Mouse (Mus musculus): ENCODE data around the gene Ermp1. TPM values are rescaled to one million over a fixed set of nuclear protein-coding genes. Genes with fewer than 3 reads are reported as not detected.
A peak's percentile ranks its signal among the peaks of the same experiment; 100 is the strongest.

Ermp1 gene
- polyA plus RNA-seq, 1 experiment = 7.4 TPM

- no peaks in the 10 kb centered on the region for H3K27me3 ChIP-seq (ENCODE audit: control insufficient read depth, insufficient read depth, insufficient read length)
- H3K4me3 ChIP-seq = no peak overlapping the region
- TF ChIP-seq MYOG (IDR thresholded peaks at IDR 0.05; ENCODE audit: control insufficient read depth in 1 of 3, insufficient read depth in 1 of 3, insufficient read length in 2 of 3, low read depth in 2 of 3) = no peak
- TF ChIP-seq SRF (IDR thresholded peaks at IDR 0.05; ENCODE audit: control insufficient read depth, insufficient read length, low read depth) = no peak
- no peak for TF ChIP-seq USF1 (IDR thresholded peaks at IDR 0.05; ENCODE audit: low read depth)
- no peak for TF ChIP-seq E2F4 (IDR thresholded peaks at IDR 0.05; ENCODE audit: insufficient read depth)
- TF ChIP-seq MYOD1 (IDR thresholded peaks at IDR 0.05; ENCODE audit: control insufficient read depth in 1 of 3, insufficient read length in 2 of 3, low read depth in 2 of 3) = no peak
- TF ChIP-seq TCF12 (IDR thresholded peaks at IDR 0.05; ENCODE audit: insufficient read depth, poor library complexity, severe bottlenecking) = no peak
- TF ChIP-seq MAX (IDR thresholded peaks at IDR 0.05; ENCODE audit: low read depth) = no peak
- no peak for TF ChIP-seq CEBPB (IDR thresholded peaks at IDR 0.05; ENCODE audit: insufficient read depth, poor library complexity, severe bottlenecking)
- no peak for TF ChIP-seq REST (IDR thresholded peaks at IDR 0.05; ENCODE audit: insufficient read depth, insufficient read length)
- no peak for TF ChIP-seq POLR2AphosphoS2 (IDR thresholded peaks at IDR 0.05; ENCODE audit: insufficient read length, low read depth)
- no peak for TF ChIP-seq POLR2A (IDR thresholded peaks at IDR 0.05; ENCODE audit: insufficient read length, low read depth)
- no peak for TF ChIP-seq TCF3 (IDR thresholded peaks at IDR 0.05; ENCODE audit: insufficient read length, low read depth)
- H3K36me3 ChIP-seq (ENCODE audit: control insufficient read depth, insufficient read depth) = no peaks in the 10 kb centered on the region
- H3K4me2 ChIP-seq (ENCODE audit: low read depth) = no peak overlapping the region
- H3K79me2 ChIP-seq (ENCODE audit: control insufficient read depth, insufficient read depth) = no peaks in the 10 kb centered on the region
- no peak overlapping the region for H3ac ChIP-seq (ENCODE audit: control insufficient read depth, insufficient read length)
Measured at GRCm38 (mm10) chr19:29642211-29642610, 6.0 kb downstream of the Ermp1 start.

- Histone ChIP-seq H3K27me3 (ENCODE audit: control insufficient read depth, insufficient read depth, insufficient read length) (no peaks in the 10 kb centered on the region), H3K79me2 (ENCODE audit: control insufficient read depth, insufficient read depth) (no peaks in the 10 kb centered on the region), H3ac (ENCODE audit: control insufficient read depth, insufficient read length) (no peak overlapping the region), H3K4me3 (no peak overlapping the region), H3K36me3 (ENCODE audit: control insufficient read depth, insufficient read depth) (no peaks in the 10 kb centered on the region), H3K4me2 (ENCODE audit: low read depth) (peak overlapping the region; percentile 76)
- TF ChIP-seq POLR2A (IDR thresholded peaks at IDR 0.05; ENCODE audit: insufficient read length, low read depth) = no peak
- no peak for TF ChIP-seq MYOG (IDR thresholded peaks at IDR 0.05; ENCODE audit: control insufficient read depth in 1 of 3, insufficient read depth in 1 of 3, insufficient read length in 2 of 3, low read depth in 2 of 3)
- TF ChIP-seq E2F4 (IDR thresholded peaks at IDR 0.05; ENCODE audit: insufficient read depth) = no peak
- TF ChIP-seq MYOD1 (IDR thresholded peaks at IDR 0.05; ENCODE audit: control insufficient read depth in 1 of 3, insufficient read length in 2 of 3, low read depth in 2 of 3) = no peak
- no peak for TF ChIP-seq SRF (IDR thresholded peaks at IDR 0.05; ENCODE audit: control insufficient read depth, insufficient read length, low read depth)
- no peak for TF ChIP-seq TCF3 (IDR thresholded peaks at IDR 0.05; ENCODE audit: insufficient read length, low read depth)
- no peak for TF ChIP-seq REST (IDR thresholded peaks at IDR 0.05; ENCODE audit: insufficient read depth, insufficient read length)
- no peak for TF ChIP-seq CEBPB (IDR thresholded peaks at IDR 0.05; ENCODE audit: insufficient read depth, poor library complexity, severe bottlenecking)
- no peak for TF ChIP-seq POLR2AphosphoS2 (IDR thresholded peaks at IDR 0.05; ENCODE audit: insufficient read length, low read depth)
- no peak for TF ChIP-seq MAX (IDR thresholded peaks at IDR 0.05; ENCODE audit: low read depth)
Measured at GRCm38 (mm10) chr19:29641510-29641909, 6.7 kb downstream of the Ermp1 start.

- Histone ChIP-seq H3K4me3 (no peak overlapping the region), H3K36me3 (ENCODE audit: control insufficient read depth, insufficient read depth) (no peaks in the 10 kb centered on the region), H3K27me3 (ENCODE audit: control insufficient read depth, insufficient read depth, insufficient read length) (no peaks in the 10 kb centered on the region), H3ac (ENCODE audit: control insufficient read depth, insufficient read length) (no peak overlapping the region), H3K79me2 (ENCODE audit: control insufficient read depth, insufficient read depth) (no peaks in the 10 kb centered on the region), H3K4me2 (ENCODE audit: low read depth) (peak overlapping the region; percentile 76)
- TF ChIP-seq E2F4 (IDR thresholded peaks at IDR 0.05; ENCODE audit: insufficient read depth) (no peak), CEBPB (IDR thresholded peaks at IDR 0.05; ENCODE audit: insufficient read depth, poor library complexity, severe bottlenecking) (no peak)
Measured at GRCm38 (mm10) chr19:29641055-29641454, 7.2 kb downstream of the Ermp1 start.

GRCm38 (mm10) chr19:29612102-29612501 lies 36.1 kb downstream of the Ermp1 start:
- Histone ChIP-seq H3K4me3 (no peak overlapping the region), H3K36me3 (ENCODE audit: control insufficient read depth, insufficient read depth) (peaks cover 23% of the 10 kb centered on the region), H3ac (ENCODE audit: control insufficient read depth, insufficient read length) (no peak overlapping the region), H3K79me2 (ENCODE audit: control insufficient read depth, insufficient read depth) (no peaks in the 10 kb centered on the region), H3K4me2 (ENCODE audit: low read depth) (no peak overlapping the region), H3K27me3 (ENCODE audit: control insufficient read depth, insufficient read depth, insufficient read length) (no peaks in the 10 kb centered on the region)
- TF ChIP-seq MYOG (IDR thresholded peaks at IDR 0.05; ENCODE audit: control insufficient read depth in 1 of 3, insufficient read depth in 1 of 3, insufficient read length in 2 of 3, low read depth in 2 of 3) (no peak), POLR2A (IDR thresholded peaks at IDR 0.05; ENCODE audit: insufficient read length, low read depth) (no peak), USF1 (IDR thresholded peaks at IDR 0.05; ENCODE audit: low read depth) (no peak), E2F4 (IDR thresholded peaks at IDR 0.05; ENCODE audit: insufficient read depth) (no peak), POLR2AphosphoS2 (IDR thresholded peaks at IDR 0.05; ENCODE audit: insufficient read length, low read depth) (no peak), MYOD1 (IDR thresholded peaks at IDR 0.05; ENCODE audit: control insufficient read depth in 1 of 3, insufficient read length in 2 of 3, low read depth in 2 of 3) (no peak), MAX (IDR thresholded peaks at IDR 0.05; ENCODE audit: low read depth) (no peak), TCF3 (IDR thresholded peaks at IDR 0.05; ENCODE audit: insufficient read length, low read depth) (no peak), CEBPB (IDR thresholded peaks at IDR 0.05; ENCODE audit: insufficient read depth, poor library complexity, severe bottlenecking) (no peak), TCF12 (IDR thresholded peaks at IDR 0.05; ENCODE audit: insufficient read depth, poor library complexity, severe bottlenecking) (no peak), REST (IDR thresholded peaks at IDR 0.05; ENCODE audit: insufficient read depth, insufficient read length) (no peak), SRF (IDR thresholded peaks at IDR 0.05; ENCODE audit: control insufficient read depth, insufficient read length, low read depth) (no peak)

- no peaks in the 10 kb centered on the region for H3K79me2 ChIP-seq (ENCODE audit: control insufficient read depth, insufficient read depth)
- H3K27me3 ChIP-seq (ENCODE audit: control insufficient read depth, insufficient read depth, insufficient read length) = no peaks in the 10 kb centered on the region
- H3K4me2 ChIP-seq (ENCODE audit: low read depth) = no peak overlapping the region
Measured at GRCm38 (mm10) chr19:29610907-29611306, 37.3 kb downstream of the Ermp1 start.

More at GRCm38 (mm10) chr19:29610907-29611306, 37.3 kb downstream of the Ermp1 start:
- TF ChIP-seq MYOG (IDR thresholded peaks at IDR 0.05; ENCODE audit: control insufficient read depth in 1 of 3, insufficient read depth in 1 of 3, insufficient read length in 2 of 3, low read depth in 2 of 3) (no peak), POLR2A (IDR thresholded peaks at IDR 0.05; ENCODE audit: insufficient read length, low read depth) (no peak), MYOD1 (IDR thresholded peaks at IDR 0.05; ENCODE audit: control insufficient read depth in 1 of 3, insufficient read length in 2 of 3, low read depth in 2 of 3) (no peak), POLR2AphosphoS2 (IDR thresholded peaks at IDR 0.05; ENCODE audit: insufficient read length, low read depth) (no peak), E2F4 (IDR thresholded peaks at IDR 0.05; ENCODE audit: insufficient read depth) (no peak), CEBPB (IDR thresholded peaks at IDR 0.05; ENCODE audit: insufficient read depth, poor library complexity, severe bottlenecking) (no peak), REST (IDR thresholded peaks at IDR 0.05; ENCODE audit: insufficient read depth, insufficient read length) (no peak), USF1 (IDR thresholded peaks at IDR 0.05; ENCODE audit: low read depth) (no peak), TCF3 (IDR thresholded peaks at IDR 0.05; ENCODE audit: insufficient read length, low read depth) (no peak), TCF12 (IDR thresholded peaks at IDR 0.05; ENCODE audit: insufficient read depth, poor library complexity, severe bottlenecking) (no peak), MAX (IDR thresholded peaks at IDR 0.05; ENCODE audit: low read depth) (no peak), SRF (IDR thresholded peaks at IDR 0.05; ENCODE audit: control insufficient read depth, insufficient read length, low read depth) (no peak)
- no peak overlapping the region for H3ac ChIP-seq (ENCODE audit: control insufficient read depth, insufficient read length)
- peaks cover 23% of the 10 kb centered on the region for H3K36me3 ChIP-seq (ENCODE audit: control insufficient read depth, insufficient read depth)
- H3K4me3 ChIP-seq = no peak overlapping the region

All from myocyte (in vitro differentiated cells).